Mouse (Mus musculus) hindbrain, embryonic 11.5 days (tissue): ENCODE data around the gene Ufsp1. TPM values are rescaled to one million over a fixed set of nuclear protein-coding genes. Genes with fewer than 3 reads are reported as not detected.

Experiments used
- ATAC-seq: fragments of 200-750 bp; cut with Nextera tagmentation; 2 replicates; pipeline ENCODE4 v1.8.0; 2017; ENCODE audit warnings: mild to moderate bottlenecking, moderate TSS enrichment, moderate library complexity; ENCODE audit not compliant: low FRiP score
- DNase-seq: peaks from one replicate; pipeline ENCODE4 v3.0.0-alpha.2; 2015; ENCODE audit warnings: low spot score
- H3K27ac ChIP-seq: fragments of 300-500 bp; sonication (generic); 2 replicates; pipeline ENCODE4 v1.5.1; 2014; ENCODE audit warnings: mild to moderate bottlenecking, low read depth, low read length
- H3K27me3 ChIP-seq: fragments of 300-500 bp; sonication (generic); 2 replicates; pipeline ENCODE4 v1.6.1; 2014; ENCODE audit warnings: mild to moderate bottlenecking, low read length, moderate library complexity, mixed read lengths; ENCODE audit not compliant: control insufficient read depth, insufficient read depth
- H3K36me3 ChIP-seq: fragments of 300-500 bp; sonication (generic); 2 replicates; pipeline ENCODE4 v1.6.1; 2014; ENCODE audit warnings: mild to moderate bottlenecking, low read length, moderate library complexity, mixed read lengths; ENCODE audit not compliant: control insufficient read depth, insufficient read depth
- H3K4me1 ChIP-seq: fragments of 300-500 bp; sonication (generic); replicated peaks from 2 replicates; pipeline ENCODE4 v1.6.1; 2014; ENCODE audit warnings: low read length, mixed read lengths; ENCODE audit not compliant: control insufficient read depth, insufficient read depth
- H3K4me2 ChIP-seq: fragments of 300-500 bp; sonication (generic); replicated peaks from 2 replicates; pipeline ENCODE4 v1.6.1; 2014; ENCODE audit warnings: mild to moderate bottlenecking, low read depth, low read length
- H3K4me3 ChIP-seq: fragments of 300-500 bp; sonication (generic); 2 replicates; pipeline ENCODE4 v1.5.1; 2014; ENCODE audit warnings: low read depth, low read length
- H3K9ac ChIP-seq: fragments of 300-500 bp; sonication (generic); 2 replicates; pipeline ENCODE4 v1.6.1; 2014; ENCODE audit warnings: low read depth, low read length
- H3K9me3 ChIP-seq: fragments of 300-500 bp; sonication (generic); 2 replicates; pipeline ENCODE4 v1.6.1; 2016; ENCODE audit warnings: low read length; ENCODE audit not compliant: control insufficient read depth
- WGBS: fragments of 180-500 bp; shearing (Covaris S2); extraction: QIAGEN DNeasy Blood & Tissue Kit; methylation state at CpG from one replicate; pipeline ENCODE4 v1.1.7; 2014; 5-methylcytosine and 5-hydroxymethylcytosine counted together
- polyA plus RNA-seq: library from polyadenylated mRNA; unstranded; fragments of >200 nt; fragmentation: Nextera tagmentation; extraction: Ambion mirVana; gene quantifications from 2 replicates; pipeline ENCODE4 v1.2.1, GENCODE M21; 2014

Ufsp1 gene
- polyA plus RNA-seq, 1 experiment from 2014 or later, result 8.6 TPM

DNA sequence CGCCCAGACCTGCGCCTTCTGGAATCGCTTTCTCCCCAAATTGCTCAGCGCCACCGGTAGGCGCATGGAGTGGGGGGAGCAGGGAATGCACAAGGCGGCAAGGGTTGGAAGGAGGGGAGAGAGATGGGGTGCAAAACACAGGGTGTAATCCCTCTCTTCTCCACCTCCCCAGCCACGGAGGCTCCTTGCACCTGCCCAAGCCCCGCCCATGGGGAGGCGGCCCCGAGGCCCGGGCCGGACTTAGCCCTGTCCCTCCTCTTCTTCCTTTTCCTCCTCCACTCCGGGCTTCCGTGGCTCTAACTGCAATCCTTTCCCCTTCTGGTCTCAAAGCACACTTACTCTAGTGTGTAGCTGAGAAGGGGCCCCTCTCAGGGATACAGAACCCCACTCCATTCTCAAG, 1.1 kb upstream of the Ufsp1 start:
- Histone ChIP-seq H3K9ac (peak overlapping the region; percentile 57), H3K9me3 (no peaks in the 10 kb centered on the region), H3K27ac (no peak overlapping the region), H3K4me3 (peak overlapping the region; percentile 43), H3K36me3 (no peaks in the 10 kb centered on the region), H3K27me3 (peaks cover 22% of the 10 kb centered on the region), H3K4me1 (peaks cover 6% of the 10 kb centered on the region; the same call in 1 of the 2 replicates), H3K4me2 (peak overlapping the region; percentile 81)
- ATAC-seq, result no peak
- 2% methylated on average over 11 of the region's 15 CpGs for WGBS
- DNase-seq, result peak; percentile 67

DNA sequence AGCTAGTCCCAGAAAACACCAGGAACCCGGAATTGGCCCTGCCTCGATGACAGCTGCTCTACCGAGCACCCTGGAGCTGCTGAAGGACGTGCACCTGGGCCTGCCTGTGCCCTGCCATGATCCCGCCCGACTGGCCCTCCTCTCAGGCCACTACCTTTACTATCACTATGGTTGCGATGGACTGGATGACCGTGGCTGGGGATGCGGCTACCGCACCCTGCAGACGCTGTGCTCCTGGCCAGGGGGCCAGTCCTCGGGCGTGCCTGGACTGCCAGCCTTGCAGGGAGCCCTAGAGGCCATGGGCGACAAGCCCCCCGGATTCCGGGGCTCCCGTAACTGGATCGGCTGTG, 290 bp downstream of the Ufsp1 start:
- 0 out of 2 replicates have a peak, but pooled peaks cover 2% of the 10 kb centered on the region for H3K4me1 ChIP-seq
- peak overlapping the region; percentile 68 for H3K9ac ChIP-seq
- H3K27me3 ChIP-seq, result peaks cover 9% of the 10 kb centered on the region
- DNase-seq (no peak), ATAC-seq (peak; percentile 65; the same call in 1 of the 2 replicates)
- WGBS, result 10% methylated on average over 18 of the region's 18 CpGs
- H3K27ac ChIP-seq, result peak overlapping the region; percentile 74
- no peaks in the 10 kb centered on the region for H3K9me3 ChIP-seq
- H3K4me3 ChIP-seq, result peak overlapping the region; percentile 43
- H3K36me3 ChIP-seq, result 0 out of 2 replicates have a peak, but pooled peaks cover 2% of the 10 kb centered on the region
- peak overlapping the region; percentile 81 for H3K4me2 ChIP-seq

DNA sequence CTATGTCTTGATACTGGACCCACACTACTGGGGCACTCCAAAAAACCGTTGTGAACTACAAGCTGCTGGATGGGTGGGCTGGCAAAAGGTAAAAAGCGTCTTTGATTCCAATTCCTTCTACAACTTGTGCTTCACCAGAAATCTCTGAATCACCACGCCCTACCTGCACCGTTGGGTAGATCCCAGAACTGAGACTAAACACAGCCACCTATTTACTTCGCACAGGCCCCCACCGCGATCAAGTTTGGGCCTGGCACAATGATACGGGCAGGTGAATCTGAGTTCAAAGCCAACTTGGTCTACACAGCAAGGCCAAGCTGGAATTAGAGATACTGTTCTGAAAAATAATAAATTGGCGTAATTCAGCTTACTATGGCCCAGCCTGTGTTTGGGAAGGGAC, 867 bp downstream of the Ufsp1 start:
- H3K36me3 ChIP-seq, result peaks cover 5% of the 10 kb centered on the region; the same call in 1 of the 2 replicates
- peak overlapping the region; percentile 43; the same call in 1 of the 2 replicates for H3K4me3 ChIP-seq
- 78% methylated on average over 9 of the region's 9 CpGs for WGBS
- no peak for DNase-seq
- ATAC-seq, result no peak
- no peak overlapping the region for H3K27ac ChIP-seq
- no peaks in the 10 kb centered on the region for H3K9me3 ChIP-seq
- 0 out of 2 replicates have a peak, but pooled peaks cover 2% of the 10 kb centered on the region for H3K4me1 ChIP-seq
- H3K9ac ChIP-seq, result peak overlapping the region; percentile 68; the same call in 1 of the 2 replicates
- peaks cover 3% of the 10 kb centered on the region for H3K27me3 ChIP-seq
- peak overlapping the region; percentile 81 for H3K4me2 ChIP-seq

DNA sequence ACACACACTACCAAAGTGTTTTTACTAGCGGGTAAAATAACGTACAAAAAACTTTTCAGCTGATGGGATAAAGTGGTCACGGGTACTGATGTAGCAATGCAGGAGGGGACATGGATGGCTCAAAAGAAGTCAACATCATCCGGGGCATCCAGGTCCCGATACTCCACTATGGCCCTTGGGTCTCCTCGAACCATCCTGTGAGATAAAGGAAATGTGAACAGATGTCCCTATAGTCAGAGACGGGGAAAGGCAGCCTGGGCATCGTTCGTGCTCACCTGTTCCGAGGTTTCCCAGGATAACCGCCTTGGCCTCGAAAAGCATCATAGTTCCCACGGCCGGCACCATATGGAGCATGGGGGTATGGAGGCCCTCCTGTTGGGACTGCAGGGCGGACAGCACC, 1.3 kb downstream of the Ufsp1 start:
- ATAC-seq, result no peak
- DNase-seq, result no peak
- 89% methylated on average over 15 of the region's 15 CpGs for WGBS
- Histone ChIP-seq H3K9ac (no peak overlapping the region), H3K4me2 (no peak overlapping the region), H3K4me3 (no peak overlapping the region), H3K9me3 (no peaks in the 10 kb centered on the region), H3K36me3 (peaks cover 9% of the 10 kb centered on the region; the same call in 1 of the 2 replicates), H3K27me3 (no peaks in the 10 kb centered on the region; the same call in 1 of the 2 replicates), H3K27ac (no peak overlapping the region), H3K4me1 (0 out of 2 replicates have a peak, but pooled peaks cover 2% of the 10 kb centered on the region)

DNA sequence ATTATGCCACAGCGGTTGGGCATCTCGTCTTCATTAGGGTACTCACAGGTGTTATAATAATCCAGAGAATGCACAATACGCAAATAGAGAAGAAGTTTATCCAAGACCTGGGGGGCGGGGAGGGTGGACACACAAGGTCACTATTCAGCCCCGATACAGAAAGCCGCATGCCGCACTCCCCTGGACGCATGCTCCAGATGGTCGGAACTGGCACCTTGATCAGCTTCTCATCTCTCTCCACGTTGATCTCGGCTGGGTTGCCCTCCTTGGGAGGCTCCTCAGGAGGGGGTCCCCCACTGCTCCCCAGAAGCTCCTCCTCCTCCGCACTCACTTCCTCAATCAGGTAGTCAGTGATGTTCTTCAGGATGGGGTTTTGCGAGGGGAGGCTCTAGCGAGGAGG, 2.7 kb downstream of the Ufsp1 start:
- no peak for DNase-seq
- Histone ChIP-seq H3K27ac (no peak overlapping the region), H3K9me3 (no peaks in the 10 kb centered on the region), H3K9ac (no peak overlapping the region), H3K27me3 (no peaks in the 10 kb centered on the region), H3K4me2 (no peak overlapping the region), H3K4me3 (no peak overlapping the region), H3K4me1 (0 out of 2 replicates have a peak, but pooled peaks cover 2% of the 10 kb centered on the region), H3K36me3 (peaks cover 22% of the 10 kb centered on the region; the same call in 1 of the 2 replicates)
- WGBS, result 93% methylated on average over 14 of the region's 14 CpGs
- no peak for ATAC-seq

DNA sequence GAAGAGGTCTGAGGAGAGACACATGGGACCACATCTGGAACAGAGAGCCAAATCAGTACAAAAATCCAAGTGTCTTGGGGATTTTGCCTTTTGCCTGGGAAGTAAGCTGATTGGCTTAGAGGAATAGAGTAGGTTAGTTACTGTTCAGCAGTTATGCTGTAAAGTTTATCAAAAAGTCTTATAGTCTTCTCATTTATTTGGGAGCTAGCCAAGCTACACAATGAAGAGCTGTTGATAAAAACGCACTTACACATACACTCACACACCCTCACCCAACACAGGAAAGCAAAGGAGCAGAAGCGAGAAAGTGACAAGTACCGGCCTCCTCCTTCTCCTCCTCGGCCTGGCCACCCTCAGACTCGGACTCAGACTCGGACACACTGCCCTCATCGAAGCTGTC, 4.8 kb downstream of the Ufsp1 start:
- Histone ChIP-seq H3K9me3 (no peaks in the 10 kb centered on the region), H3K4me1 (0 out of 2 replicates have a peak, but pooled peaks cover 2% of the 10 kb centered on the region), H3K9ac (no peak overlapping the region), H3K4me3 (no peak overlapping the region), H3K27ac (no peak overlapping the region), H3K36me3 (peaks cover 27% of the 10 kb centered on the region; the same call in 1 of the 2 replicates), H3K4me2 (no peak overlapping the region), H3K27me3 (no peaks in the 10 kb centered on the region)
- DNase-seq (no peak), ATAC-seq (no peak)
- WGBS, result 84% methylated on average over 7 of the region's 7 CpGs

DNA sequence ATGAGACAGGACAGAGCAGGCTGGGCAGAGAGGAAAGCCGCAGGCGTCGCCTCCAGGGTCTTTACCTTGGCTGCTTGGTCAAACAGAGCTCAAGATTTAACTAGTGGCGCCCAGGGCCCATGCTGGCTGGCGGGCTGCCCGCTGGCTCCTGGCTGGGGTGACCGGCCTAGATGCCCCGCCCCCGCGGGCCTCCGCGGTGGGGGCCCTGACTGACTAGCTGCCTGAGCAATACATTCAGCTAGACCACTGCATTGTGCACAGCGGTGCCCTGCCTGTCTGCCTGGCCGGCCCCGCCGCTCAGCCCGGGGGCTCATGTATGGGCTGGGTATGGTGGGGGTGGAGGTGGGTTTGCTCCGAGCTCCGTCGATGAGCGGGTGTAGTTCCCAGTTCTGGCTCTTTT, 6.8 kb downstream of the Ufsp1 start:
- H3K9me3 ChIP-seq, result no peaks in the 10 kb centered on the region
- DNase-seq (no peak), ATAC-seq (no peak)
- peaks cover 8% of the 10 kb centered on the region; the same call in 1 of the 2 replicates for H3K4me1 ChIP-seq
- no peak overlapping the region for H3K4me3 ChIP-seq
- no peak overlapping the region for H3K4me2 ChIP-seq
- no peaks in the 10 kb centered on the region for H3K27me3 ChIP-seq
- H3K9ac ChIP-seq, result no peak overlapping the region
- H3K36me3 ChIP-seq, result peaks cover 27% of the 10 kb centered on the region; the same call in 1 of the 2 replicates
- 76% methylated on average over 21 of the region's 21 CpGs for WGBS
- no peak overlapping the region for H3K27ac ChIP-seq

DNA sequence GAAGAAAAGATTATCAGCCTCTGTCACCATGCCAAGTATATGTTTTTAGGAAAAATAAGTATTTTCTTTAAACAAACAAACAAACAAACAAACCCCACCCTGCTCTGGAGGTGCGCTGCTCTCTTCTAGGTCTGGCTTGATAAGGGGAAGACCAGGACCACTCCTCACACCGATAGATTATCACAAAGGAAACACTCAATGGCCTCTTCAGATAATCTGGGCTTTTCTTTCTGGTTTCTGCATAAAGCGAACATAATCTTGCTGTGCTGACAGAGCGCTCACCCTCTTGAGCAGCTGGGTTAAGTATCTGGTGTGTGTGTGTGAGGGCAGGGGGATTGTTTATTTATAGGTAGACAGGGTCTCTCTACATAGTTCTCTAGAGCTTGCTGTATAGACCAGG, 9.2 kb downstream of the Ufsp1 start:
- peaks cover 8% of the 10 kb centered on the region; the same call in 1 of the 2 replicates for H3K4me1 ChIP-seq
- H3K36me3 ChIP-seq, result peaks cover 27% of the 10 kb centered on the region; the same call in 1 of the 2 replicates
- no peak overlapping the region for H3K27ac ChIP-seq
- H3K9me3 ChIP-seq, result no peaks in the 10 kb centered on the region
- H3K27me3 ChIP-seq, result no peaks in the 10 kb centered on the region
- H3K4me2 ChIP-seq, result no peak overlapping the region
- no peak overlapping the region for H3K9ac ChIP-seq
- 92% methylated on average over 4 of the region's 4 CpGs for WGBS
- no peak for DNase-seq
- H3K4me3 ChIP-seq, result no peak overlapping the region
- no peak for ATAC-seq

DNA sequence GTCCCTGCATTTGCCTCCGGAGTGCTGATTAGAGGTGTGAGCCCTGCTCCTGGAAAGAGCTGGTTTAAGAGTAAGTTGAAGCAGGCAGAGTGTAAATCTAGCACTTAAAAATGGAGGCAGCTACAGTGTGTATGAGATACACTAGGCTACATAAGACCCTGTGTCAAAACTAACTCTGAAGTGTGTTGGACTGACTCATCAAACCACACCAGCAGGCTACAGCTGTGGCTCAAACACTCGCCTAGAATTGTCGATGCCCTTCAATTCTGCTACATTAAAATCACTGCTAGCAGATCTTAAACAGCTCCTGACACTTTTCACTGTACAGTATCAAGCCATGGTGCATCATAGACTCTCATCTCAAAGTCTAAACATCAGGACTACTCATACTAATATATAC, 9.7 kb downstream of the Ufsp1 start:
- no peak overlapping the region for H3K9ac ChIP-seq
- no peak overlapping the region for H3K4me2 ChIP-seq
- no peaks in the 10 kb centered on the region for H3K9me3 ChIP-seq
- no peak overlapping the region for H3K27ac ChIP-seq
- ATAC-seq, result no peak
- peaks cover 8% of the 10 kb centered on the region; the same call in 1 of the 2 replicates for H3K4me1 ChIP-seq
- peaks cover 25% of the 10 kb centered on the region; the same call in 1 of the 2 replicates for H3K36me3 ChIP-seq
- WGBS, result 87% methylated on average over 3 of the region's 3 CpGs
- H3K27me3 ChIP-seq, result no peaks in the 10 kb centered on the region
- DNase-seq, result no peak
- no peak overlapping the region for H3K4me3 ChIP-seq
